Mouse (Mus musculus): Measurements from ENCODE around the gene Htra1. TPM values are rescaled to one million over a fixed set of nuclear protein-coding genes. Genes with fewer than 3 reads are reported as not detected.

Htra1 gene
- polyA plus RNA-seq (2014; fragmentation: Nextera tagmentation; extraction: Ambion mirVana): 6.9 and 12.7 TPM in 2 replicates

DNA sequence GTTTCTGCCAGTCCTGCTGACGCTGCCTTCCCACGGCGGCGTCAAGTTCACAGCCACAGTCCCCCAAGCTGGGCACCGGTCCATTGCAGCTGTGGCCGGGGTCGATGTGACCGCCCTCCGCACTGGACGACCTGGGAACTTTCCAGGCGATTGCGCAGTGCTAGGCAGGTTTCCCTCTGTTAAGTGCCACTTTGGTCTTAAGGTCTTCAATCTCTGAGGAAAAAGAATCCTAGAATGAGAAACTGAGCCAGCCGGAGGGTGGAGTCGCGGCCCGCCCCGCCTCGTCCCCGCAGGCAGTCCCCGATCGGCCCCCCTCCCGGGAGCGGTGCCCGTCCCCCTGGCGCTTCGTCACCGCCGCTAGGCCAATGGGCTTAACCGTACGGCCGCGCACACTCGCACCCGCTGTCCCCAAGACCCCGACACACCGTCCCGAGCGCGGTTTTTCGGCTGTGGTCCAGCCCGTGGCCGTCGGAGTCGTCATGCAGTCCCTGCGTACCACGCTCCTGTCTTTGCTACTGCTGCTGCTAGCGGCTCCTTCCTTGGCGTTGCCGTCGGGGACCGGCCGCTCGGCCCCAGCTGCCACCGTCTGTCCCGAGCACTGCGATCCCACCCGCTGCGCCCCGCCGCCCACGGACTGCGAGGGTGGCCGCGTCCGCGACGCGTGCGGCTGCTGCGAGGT, at the start of gene Htra1:
TSS of gene Htra1 (plus strand) at position 319 of the 679 bp plus-strand sequence.
- no peaks in the 10 kb centered on the region for H3K9me3 ChIP-seq (ENCODE audit: control insufficient read depth, low read length)
- H3K27ac ChIP-seq (replicated peaks; ENCODE audit: low read depth, low read length): no peak within 1 kb of the TSS
- WGBS: under 1% methylated on average over 70 of the region's 70 CpGs
- H3K27me3 ChIP-seq (ENCODE audit: control insufficient read depth, insufficient read depth, low read length): peaks cover 59% of the 10 kb centered on the region
- H3K4me3 ChIP-seq (replicated peaks; ENCODE audit: low read depth, low read length): peak within 1 kb of the TSS; percentile 40
- H3K9ac ChIP-seq (replicated peaks; ENCODE audit: low read length): peak within 1 kb of the TSS; percentile 29
- no peak for ATAC-seq (ENCODE audit: low FRiP score, low TSS enrichment)
- H3K36me3 ChIP-seq (ENCODE audit: control insufficient read depth, insufficient read depth, low read length): no peaks in the 10 kb centered on the region
- DNase-seq: peak; percentile 56
- peak within 1 kb of the TSS; percentile 60 for H3K4me2 ChIP-seq (ENCODE audit: low read length)
- H3K4me1 ChIP-seq (ENCODE audit: control insufficient read depth, insufficient read depth, low read length): peaks cover 11% of the 10 kb centered on the region; the same call in 1 of the 2 replicates

DNA sequence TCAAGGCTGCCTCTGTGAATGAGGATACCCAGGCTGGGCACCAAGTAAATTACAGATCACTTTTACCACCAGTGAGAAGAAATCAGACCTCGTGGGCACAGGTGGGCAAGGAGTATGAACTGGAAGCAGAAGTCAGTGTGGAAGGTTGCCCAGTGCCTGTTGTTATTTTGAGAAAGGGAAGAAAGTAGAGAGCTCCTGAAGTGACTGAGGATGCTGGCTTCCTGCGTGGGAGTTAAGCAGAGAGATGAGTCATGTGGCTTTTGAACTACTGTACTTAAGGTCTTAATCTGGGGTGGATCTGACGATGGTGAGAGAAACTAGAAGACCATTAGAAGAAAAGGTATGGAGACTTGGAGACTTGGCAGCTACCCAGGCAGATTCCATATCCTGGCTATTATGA, 49.7 kb upstream of the Htra1 start:
- WGBS: 85% methylated on average over 3 of the region's 3 CpGs
- ATAC-seq (ENCODE audit: low FRiP score, low TSS enrichment): no peak
- no peak overlapping the region for H3K4me3 ChIP-seq (replicated peaks; ENCODE audit: low read depth, low read length)

DNA sequence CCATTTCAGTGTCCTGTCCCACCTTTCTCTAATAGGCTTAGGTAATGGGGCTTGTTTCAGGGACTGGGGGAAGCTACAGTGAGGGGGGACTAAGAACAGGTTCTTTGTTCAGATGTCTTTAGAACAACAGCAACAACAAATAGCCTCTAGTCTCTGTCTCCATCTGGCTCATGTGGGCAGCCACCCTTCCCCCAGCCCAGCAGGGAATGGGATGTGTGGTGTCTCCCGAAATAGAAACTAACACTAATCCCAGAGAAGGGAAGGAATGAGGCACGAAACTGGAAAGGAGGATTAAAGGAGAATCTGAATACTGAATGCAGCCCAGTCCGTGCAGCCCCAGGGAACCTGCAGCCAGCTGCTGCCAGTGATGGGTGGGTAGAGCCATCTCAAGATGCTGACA, 48.0 kb upstream of the Htra1 start:
- Histone ChIP-seq H3K27ac (replicated peaks; ENCODE audit: low read depth, low read length) (0 out of 2 replicates have a peak overlapping the region, but pooled peaks have one; percentile 9), H3K9me3 (ENCODE audit: control insufficient read depth, low read length) (no peaks in the 10 kb centered on the region), H3K4me3 (replicated peaks; ENCODE audit: low read depth, low read length) (no peak overlapping the region), H3K27me3 (ENCODE audit: control insufficient read depth, insufficient read depth, low read length) (no peaks in the 10 kb centered on the region), H3K9ac (replicated peaks; ENCODE audit: low read length) (no peak overlapping the region), H3K4me2 (ENCODE audit: low read length) (no peak overlapping the region), H3K4me1 (ENCODE audit: control insufficient read depth, insufficient read depth, low read length) (no peaks in the 10 kb centered on the region), H3K36me3 (ENCODE audit: control insufficient read depth, insufficient read depth, low read length) (peaks cover 13% of the 10 kb centered on the region)
- DNase-seq: peak; percentile 33
- 5% methylated on average over 3 of the region's 3 CpGs for WGBS
- ATAC-seq (ENCODE audit: low FRiP score, low TSS enrichment): no peak

More for the DNA sequence above, 49.7 kb upstream of the Htra1 start:
- Histone ChIP-seq H3K27ac (replicated peaks; ENCODE audit: low read depth, low read length) (no peak overlapping the region), H3K9me3 (ENCODE audit: control insufficient read depth, low read length) (no peaks in the 10 kb centered on the region), H3K4me1 (ENCODE audit: control insufficient read depth, insufficient read depth, low read length) (no peaks in the 10 kb centered on the region), H3K4me2 (ENCODE audit: low read length) (no peak overlapping the region), H3K9ac (replicated peaks; ENCODE audit: low read length) (no peak overlapping the region), H3K27me3 (ENCODE audit: control insufficient read depth, insufficient read depth, low read length) (no peaks in the 10 kb centered on the region), H3K36me3 (ENCODE audit: control insufficient read depth, insufficient read depth, low read length) (peaks cover 12% of the 10 kb centered on the region)
- DNase-seq: no peak

DNA sequence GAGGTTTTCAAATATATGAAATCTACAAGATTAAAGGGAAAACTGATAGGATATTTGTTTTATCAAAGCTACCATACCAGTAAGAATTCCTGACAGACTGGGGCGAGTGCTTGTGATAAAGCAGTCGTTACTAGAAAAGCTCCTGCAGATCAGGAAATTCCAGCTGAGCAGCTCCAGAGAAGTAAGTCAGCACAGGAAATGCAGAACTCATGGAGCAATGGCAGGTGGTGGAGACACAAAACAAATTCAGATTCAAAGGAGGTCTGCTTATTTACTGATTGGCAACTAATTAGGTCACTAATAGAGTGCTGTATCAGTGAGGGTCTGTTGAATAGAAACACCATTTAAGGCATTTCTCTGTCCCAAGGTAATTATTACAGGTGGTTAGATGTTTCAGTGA, 45.0 kb upstream of the Htra1 start:
- ATAC-seq (ENCODE audit: low FRiP score, low TSS enrichment) (no peak), DNase-seq (no peak)
- WGBS: 65% methylated on average over 2 of the region's 2 CpGs
- peaks cover 13% of the 10 kb centered on the region for H3K36me3 ChIP-seq (ENCODE audit: control insufficient read depth, insufficient read depth, low read length)
- H3K9me3 ChIP-seq (ENCODE audit: control insufficient read depth, low read length): no peaks in the 10 kb centered on the region
- H3K4me1 ChIP-seq (ENCODE audit: control insufficient read depth, insufficient read depth, low read length): no peaks in the 10 kb centered on the region
- H3K4me2 ChIP-seq (ENCODE audit: low read length): no peak overlapping the region
- no peak overlapping the region for H3K4me3 ChIP-seq (replicated peaks; ENCODE audit: low read depth, low read length)
- no peak overlapping the region for H3K27ac ChIP-seq (replicated peaks; ENCODE audit: low read depth, low read length)
- H3K27me3 ChIP-seq (ENCODE audit: control insufficient read depth, insufficient read depth, low read length): no peaks in the 10 kb centered on the region
- H3K9ac ChIP-seq (replicated peaks; ENCODE audit: low read length): no peak overlapping the region

DNA sequence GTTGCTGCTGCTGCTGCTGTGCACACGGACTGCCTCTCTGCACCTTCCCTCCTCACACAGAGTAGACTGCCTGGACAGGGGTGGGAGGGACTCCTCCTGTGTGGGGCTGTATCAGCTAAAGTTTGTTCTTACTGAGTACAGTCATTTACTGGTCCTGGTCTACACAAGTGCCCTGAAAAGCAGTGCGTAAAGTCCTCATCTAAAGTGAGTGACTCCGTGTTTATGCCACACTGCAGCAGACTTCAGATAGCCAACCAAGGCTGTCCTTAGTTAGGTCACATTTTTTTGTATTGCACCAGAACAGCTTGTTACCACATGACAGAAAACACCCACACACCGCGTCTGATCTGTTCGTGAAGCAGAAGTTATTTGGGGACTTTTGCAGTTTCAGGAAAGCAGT, 42.9 kb upstream of the Htra1 start:
- no peak overlapping the region for H3K9ac ChIP-seq (replicated peaks; ENCODE audit: low read length)
- DNase-seq (no peak), ATAC-seq (ENCODE audit: low FRiP score, low TSS enrichment) (no peak)
- no peak overlapping the region for H3K4me2 ChIP-seq (ENCODE audit: low read length)
- 92% methylated on average over 6 of the region's 6 CpGs for WGBS
- H3K4me3 ChIP-seq (replicated peaks; ENCODE audit: low read depth, low read length): no peak overlapping the region
- H3K27me3 ChIP-seq (ENCODE audit: control insufficient read depth, insufficient read depth, low read length): no peaks in the 10 kb centered on the region
- H3K4me1 ChIP-seq (ENCODE audit: control insufficient read depth, insufficient read depth, low read length): no peaks in the 10 kb centered on the region
- H3K27ac ChIP-seq (replicated peaks; ENCODE audit: low read depth, low read length): no peak overlapping the region
- H3K9me3 ChIP-seq (ENCODE audit: control insufficient read depth, low read length): no peaks in the 10 kb centered on the region
- H3K36me3 ChIP-seq (ENCODE audit: control insufficient read depth, insufficient read depth, low read length): peaks cover 13% of the 10 kb centered on the region

DNA sequence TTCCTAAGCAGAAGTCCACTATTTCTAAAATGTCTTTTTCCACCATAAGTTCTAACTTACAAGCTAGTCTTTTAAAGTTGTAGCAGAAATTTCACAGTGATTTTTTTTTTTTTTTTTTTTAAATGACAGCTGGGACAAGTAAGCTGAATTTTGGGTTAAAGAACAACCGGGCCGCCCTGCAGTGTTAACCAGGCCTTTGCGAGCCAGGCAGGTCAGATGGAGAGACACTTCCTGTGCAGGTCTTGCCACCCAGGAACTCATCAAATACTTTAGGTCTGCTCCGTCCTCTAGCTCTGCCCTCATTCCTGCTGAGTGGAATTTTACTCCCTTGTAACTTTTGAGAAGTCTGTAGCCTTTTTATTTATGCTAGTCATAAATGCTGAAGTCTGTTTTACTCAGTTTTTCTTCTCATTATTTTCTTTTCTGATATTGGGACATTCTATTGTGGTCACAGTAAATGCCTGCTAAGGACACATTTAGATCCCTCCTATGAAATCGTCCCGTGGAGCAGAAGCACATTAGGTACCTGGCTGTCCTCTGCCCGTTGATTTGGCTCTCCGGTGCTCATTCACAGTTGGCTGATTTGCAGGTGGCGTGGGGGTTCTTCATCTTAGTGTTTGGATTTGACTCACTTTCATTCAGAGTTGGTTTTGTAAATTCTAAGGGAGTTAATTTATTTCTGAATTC, 40.8 kb upstream of the Htra1 start:
- Histone ChIP-seq H3K9ac (replicated peaks; ENCODE audit: low read length) (no peak overlapping the region), H3K4me1 (ENCODE audit: control insufficient read depth, insufficient read depth, low read length) (no peaks in the 10 kb centered on the region), H3K4me2 (ENCODE audit: low read length) (no peak overlapping the region), H3K9me3 (ENCODE audit: control insufficient read depth, low read length) (no peaks in the 10 kb centered on the region), H3K27me3 (ENCODE audit: control insufficient read depth, insufficient read depth, low read length) (no peaks in the 10 kb centered on the region), H3K36me3 (ENCODE audit: control insufficient read depth, insufficient read depth, low read length) (peaks cover 13% of the 10 kb centered on the region), H3K4me3 (replicated peaks; ENCODE audit: low read depth, low read length) (no peak overlapping the region), H3K27ac (replicated peaks; ENCODE audit: low read depth, low read length) (no peak overlapping the region)
- DNase-seq: no peak
- whole genome bisulfite sequencing: 67% methylated on average over 9 of the region's 9 CpGs
- no peak for ATAC-seq (ENCODE audit: low FRiP score, low TSS enrichment)

DNA sequence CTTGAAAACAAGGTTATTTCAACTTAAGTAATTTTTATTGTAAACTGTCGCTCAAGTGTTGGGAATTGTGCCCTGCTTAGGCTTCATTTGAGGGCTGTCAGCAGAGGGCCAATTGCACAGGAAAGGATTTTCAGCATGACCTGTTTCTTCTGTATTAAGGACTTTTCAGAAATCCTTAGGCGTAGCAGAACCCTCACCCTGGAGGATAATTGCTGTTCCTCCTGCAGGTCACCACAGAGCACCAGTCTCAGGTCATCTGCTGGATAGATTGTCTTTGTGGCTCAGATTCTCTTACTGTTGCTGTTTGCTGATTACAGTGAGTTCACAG, 40.3 kb upstream of the Htra1 start:
- Histone ChIP-seq H3K4me3 (replicated peaks; ENCODE audit: low read depth, low read length) (no peak overlapping the region), H3K4me1 (ENCODE audit: control insufficient read depth, insufficient read depth, low read length) (no peaks in the 10 kb centered on the region), H3K27ac (replicated peaks; ENCODE audit: low read depth, low read length) (no peak overlapping the region), H3K4me2 (ENCODE audit: low read length) (no peak overlapping the region), H3K9ac (replicated peaks; ENCODE audit: low read length) (no peak overlapping the region), H3K27me3 (ENCODE audit: control insufficient read depth, insufficient read depth, low read length) (no peaks in the 10 kb centered on the region), H3K36me3 (ENCODE audit: control insufficient read depth, insufficient read depth, low read length) (peaks cover 14% of the 10 kb centered on the region), H3K9me3 (ENCODE audit: control insufficient read depth, low read length) (no peaks in the 10 kb centered on the region)
- ATAC-seq (ENCODE audit: low FRiP score, low TSS enrichment): no peak
- 56% methylated on average over 2 of the region's 2 CpGs for WGBS
- no peak for DNase-seq

DNA sequence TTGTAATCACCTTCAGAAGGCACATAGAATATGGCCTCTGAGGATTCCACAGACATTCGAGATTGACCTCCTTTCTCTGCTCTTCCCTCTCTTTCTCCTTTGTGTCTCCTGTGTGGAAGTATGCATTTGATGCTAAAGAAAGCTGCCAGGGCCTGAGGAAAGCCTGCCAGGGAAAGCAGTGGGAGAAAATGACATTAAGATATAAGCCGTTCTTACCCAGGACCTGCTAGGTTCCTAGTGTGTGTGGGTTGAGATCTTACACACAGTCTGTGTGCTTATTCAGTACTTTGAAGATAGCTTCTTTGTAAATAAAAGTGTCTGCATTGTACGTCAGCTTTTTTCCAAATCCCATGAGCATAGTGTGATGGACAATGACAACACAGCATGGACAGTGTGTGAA, 39.8 kb upstream of the Htra1 start:
- DNase-seq (no peak), ATAC-seq (ENCODE audit: low FRiP score, low TSS enrichment) (no peak)
- Histone ChIP-seq H3K4me1 (ENCODE audit: control insufficient read depth, insufficient read depth, low read length) (no peaks in the 10 kb centered on the region), H3K4me2 (ENCODE audit: low read length) (no peak overlapping the region), H3K36me3 (ENCODE audit: control insufficient read depth, insufficient read depth, low read length) (peaks cover 18% of the 10 kb centered on the region), H3K27ac (replicated peaks; ENCODE audit: low read depth, low read length) (no peak overlapping the region), H3K9ac (replicated peaks; ENCODE audit: low read length) (no peak overlapping the region), H3K4me3 (replicated peaks; ENCODE audit: low read depth, low read length) (no peak overlapping the region), H3K27me3 (ENCODE audit: control insufficient read depth, insufficient read depth, low read length) (no peaks in the 10 kb centered on the region), H3K9me3 (ENCODE audit: control insufficient read depth, low read length) (no peaks in the 10 kb centered on the region)
- 76% methylated on average over 3 of the region's 3 CpGs for WGBS

DNA sequence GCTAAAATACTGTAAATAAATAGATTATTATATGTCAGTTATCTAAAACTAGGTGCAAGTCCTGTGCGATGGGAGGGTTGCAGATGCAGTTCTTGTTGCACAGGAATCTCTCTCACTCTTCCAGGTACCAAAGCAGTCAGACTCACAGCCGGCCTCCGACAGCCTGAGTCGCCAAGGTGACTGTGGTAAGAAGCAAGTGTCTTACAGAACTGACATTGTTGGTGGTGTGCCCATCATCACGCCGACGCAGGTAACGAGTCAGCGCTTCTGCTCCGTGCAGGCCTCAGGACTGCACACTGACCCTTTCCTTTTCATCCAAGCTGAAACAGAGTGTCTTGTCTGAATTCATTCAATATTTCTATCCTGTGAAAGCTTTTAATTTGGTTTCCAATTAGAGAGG, 38.7 kb upstream of the Htra1 start:
- no peak overlapping the region for H3K9ac ChIP-seq (replicated peaks; ENCODE audit: low read length)
- no peaks in the 10 kb centered on the region for H3K9me3 ChIP-seq (ENCODE audit: control insufficient read depth, low read length)
- 94% methylated on average over 10 of the region's 10 CpGs for WGBS
- peaks cover 18% of the 10 kb centered on the region for H3K36me3 ChIP-seq (ENCODE audit: control insufficient read depth, insufficient read depth, low read length)
- no peak overlapping the region for H3K4me3 ChIP-seq (replicated peaks; ENCODE audit: low read depth, low read length)
- no peak for ATAC-seq (ENCODE audit: low FRiP score, low TSS enrichment)
- no peaks in the 10 kb centered on the region for H3K27me3 ChIP-seq (ENCODE audit: control insufficient read depth, insufficient read depth, low read length)
- no peak overlapping the region for H3K27ac ChIP-seq (replicated peaks; ENCODE audit: low read depth, low read length)
- no peaks in the 10 kb centered on the region for H3K4me1 ChIP-seq (ENCODE audit: control insufficient read depth, insufficient read depth, low read length)
- no peak for DNase-seq
- no peak overlapping the region for H3K4me2 ChIP-seq (ENCODE audit: low read length)
